In genomic region chr17:34294249-34294648, GRCm38 (mm10) we compare ENCODE assay signal across 20 mouse cellular contexts. TPM values are rescaled to one million over a fixed set of nuclear protein-coding genes. Genes with fewer than 3 reads are reported as not detected.
"Had no signal": no experiment of that assay in that cellular context is flagged by ENCODE, and none has a peak within 500 bp of the region (broad histone marks: within the 10 kb centered on the region; RNA-seq: fewer than 3 reads in every experiment).

No protein-coding gene starts in this region.

- H3K4me1 ChIP-seq: liver, embryonic 13.5 days; liver, embryonic 15.5 days; lung, embryonic 15.5 days; neural tube, embryonic 12.5 days had no signal

- H3K4me2 ChIP-seq: liver, embryonic 13.5 days; liver, embryonic 15.5 days; lung, embryonic 15.5 days; midbrain, embryonic 11.5 days; midbrain, embryonic 13.5 days; midbrain, embryonic 15.5 days; neural tube, embryonic 12.5 days had no signal

- ATAC-seq: liver, postnatal 0 days; lung, postnatal 0 days; midbrain, embryonic 13.5 days; midbrain, embryonic 15.5 days had no signal

- H3K27ac ChIP-seq: liver, embryonic 13.5 days; liver, embryonic 15.5 days; lung, embryonic 15.5 days; macrophage; midbrain, embryonic 13.5 days; midbrain, embryonic 15.5 days; neural tube, embryonic 12.5 days had no signal

- H3K27me3 ChIP-seq: lung, embryonic 15.5 days; midbrain, embryonic 15.5 days; neural tube, embryonic 12.5 days had no signal

- H3K9ac ChIP-seq: liver, embryonic 13.5 days; liver, embryonic 15.5 days; liver, postnatal 0 days; lung, embryonic 15.5 days; midbrain, embryonic 13.5 days; midbrain, embryonic 15.5 days; neural tube, embryonic 12.5 days had no signal

- DNase-seq: liver, embryonic 13.5 days; liver, postnatal 0 days; lung, adult 2 months; lung, postnatal 14 days; right cerebral cortex, postnatal 14 days; thymus, adult 18-20 months; thymus, postnatal 25 days; thymus, postnatal 4 days had no signal

- H3K9me3 ChIP-seq: liver, embryonic 13.5 days; liver, embryonic 15.5 days; lung, embryonic 15.5 days; megakaryocyte, embryonic 14.5 days; midbrain, embryonic 13.5 days; midbrain, embryonic 15.5 days; neural tube, embryonic 12.5 days had no signal

- H3K36me3 ChIP-seq: liver, embryonic 13.5 days; liver, embryonic 15.5 days; lung, embryonic 15.5 days; midbrain, embryonic 13.5 days; midbrain, embryonic 15.5 days; neural tube, embryonic 12.5 days had no signal

- H3K4me3 ChIP-seq: liver, embryonic 13.5 days; liver, embryonic 15.5 days; lung, embryonic 15.5 days; megakaryocyte, embryonic 14.5 days; midbrain, embryonic 13.5 days; midbrain, embryonic 15.5 days; neural tube, embryonic 12.5 days had no signal

RNA-seq across cellular contexts. Expression of gene H2-Aa, which starts 6.6 kb away (rescaled TPM):
- polyA plus RNA-seq: midbrain, embryonic 11.5 days had no signal

RNA-seq across cellular contexts. Expression of gene H2-Eb2, which starts 31.2 kb away (rescaled TPM):
- polyA plus RNA-seq: liver, embryonic 13.5 days; liver, embryonic 15.5 days; liver, postnatal 0 days; lung, postnatal 0 days; midbrain, embryonic 11.5 days; midbrain, embryonic 13.5 days; neural tube, embryonic 12.5 days; stomach, embryonic 14.5 days; stomach, embryonic 16.5 days had no signal

RNA-seq across cellular contexts. Expression of gene H2-Ob, which starts 55.5 kb away (rescaled TPM):
- polyA plus RNA-seq: midbrain, embryonic 11.5 days; midbrain, embryonic 13.5 days; neural tube, embryonic 12.5 days; neural tube, embryonic 14.5 days had no signal
